Mouse (Mus musculus) erythroblast, embryonic 14.5 days (primary cell): ENCODE data around the gene Rbpj.

ENCODE experiments used
- GATA1 ChIP-seq: IDR thresholded peaks from 2 replicates; pipeline ENCODE4 v1.6.1; 2012; ENCODE audit warnings: low read length, inconsistent platforms, mixed read lengths
- TAL1 ChIP-seq: IDR thresholded peaks from 3 replicates; pipeline ENCODE4 v1.6.1; 2012; ENCODE audit warnings: low read length, inconsistent platforms, mixed read lengths

DNA sequence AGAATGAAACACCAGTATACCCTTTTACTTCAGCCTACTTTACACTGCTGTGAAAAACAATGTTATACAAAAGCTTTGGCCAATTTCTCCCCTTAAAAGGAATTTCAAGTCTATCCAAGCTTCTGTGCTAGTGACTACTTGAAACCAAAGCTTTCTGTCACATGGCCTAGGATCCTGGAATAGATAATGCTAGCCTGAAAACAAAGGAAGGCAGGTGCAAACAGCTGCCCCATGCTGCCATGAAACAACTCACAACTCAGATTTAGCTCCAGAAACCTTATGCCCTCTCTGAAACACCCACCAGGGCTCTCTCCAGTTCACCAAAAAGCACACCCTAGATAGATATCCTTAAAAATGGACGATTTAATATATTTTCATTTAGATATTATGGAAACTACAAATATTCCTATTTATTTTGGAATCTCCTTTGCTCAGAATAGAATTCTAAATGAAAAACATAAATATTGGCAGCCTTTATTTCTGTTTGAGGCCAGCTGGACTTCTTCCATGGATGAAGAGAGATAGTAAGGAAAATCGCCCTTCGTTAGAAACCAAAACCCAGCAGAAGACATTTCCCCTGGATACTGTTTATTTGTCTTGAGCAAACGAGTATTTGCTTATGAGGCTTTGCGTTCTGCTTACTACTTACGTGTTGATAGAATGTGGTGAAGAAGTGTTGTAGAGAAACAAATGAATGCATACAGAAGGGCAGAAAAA, 91.8 kb downstream of the Rbpj start:
- no peak for TF ChIP-seq TAL1
- TF ChIP-seq GATA1 = no peak
